Mouse (Mus musculus): ENCODE measurements around the gene Ogn. TPM values are rescaled to one million over a fixed set of nuclear protein-coding genes. Genes with fewer than 3 reads are reported as not detected.

The Ogn gene
- polyA plus RNA-seq, 1 experiment from 2014 or later: 90.4 TPM

DNA sequence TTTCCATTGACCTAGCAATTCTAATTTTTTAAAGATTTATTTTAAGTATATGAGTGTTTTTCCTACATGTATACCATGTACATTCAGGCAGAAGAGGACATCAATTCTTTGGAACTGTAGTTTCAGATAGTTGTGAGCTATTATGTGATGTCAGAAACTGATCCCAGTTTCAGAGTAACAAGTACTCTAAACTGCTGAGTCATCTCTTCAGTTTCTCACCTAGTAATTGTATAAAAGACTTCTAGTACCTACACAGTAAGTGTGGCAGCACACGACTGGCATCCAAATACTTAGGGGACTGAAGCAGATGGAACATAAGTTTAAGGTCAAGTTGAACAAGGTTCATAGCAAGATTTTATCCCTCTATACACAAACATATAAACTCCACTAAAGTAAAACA, 38.2 kb downstream of the Ogn start:
- H3K27ac ChIP-seq: no peak overlapping the region
- WGBS: 88% methylated on average over 1 of the region's 1 CpGs

DNA sequence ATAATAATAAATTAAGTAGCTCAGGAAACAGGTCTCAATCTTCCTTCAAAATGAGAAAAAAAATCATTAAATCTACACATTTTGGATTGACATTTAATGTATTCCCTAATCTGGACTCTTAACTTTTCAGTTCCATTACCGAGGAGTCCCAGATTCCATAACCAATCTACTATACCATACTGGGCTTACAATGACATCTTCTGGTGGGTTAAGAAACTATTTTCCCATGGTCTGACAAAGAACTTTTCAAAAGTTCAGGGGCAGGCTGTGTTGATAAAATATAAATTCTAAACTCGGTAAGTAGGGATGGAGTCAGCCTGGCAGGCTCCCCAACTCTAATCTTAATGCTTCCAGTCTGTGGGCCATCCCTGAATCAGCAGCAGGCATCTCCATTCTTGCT, 43.3 kb downstream of the Ogn start:
- peaks cover 17% of the 10 kb centered on the region for H3K4me1 ChIP-seq
- 0 out of 2 replicates have a peak overlapping the region, but pooled peaks have one; percentile 32 for H3K9ac ChIP-seq
- no peak overlapping the region for H3K4me3 ChIP-seq
- H3K27ac ChIP-seq: no peak overlapping the region
- 22% methylated on average over 2 of the region's 2 CpGs for WGBS
- H3K36me3 ChIP-seq: no peaks in the 10 kb centered on the region
- no peaks in the 10 kb centered on the region for H3K27me3 ChIP-seq
- ATAC-seq (ENCODE audit: insufficient number of reproducible peaks, insufficient read depth, low FRiP score, low TSS enrichment, low read depth): no peak
- H3K9me3 ChIP-seq: no peaks in the 10 kb centered on the region
- peak overlapping the region; percentile 89 for H3K4me2 ChIP-seq

More for the DNA sequence above, 38.2 kb downstream of the Ogn start:
- peaks cover 3% of the 10 kb centered on the region; the same call in 1 of the 2 replicates for H3K4me1 ChIP-seq
- H3K4me3 ChIP-seq: no peak overlapping the region
- no peaks in the 10 kb centered on the region for H3K9me3 ChIP-seq
- H3K27me3 ChIP-seq: no peaks in the 10 kb centered on the region
- no peaks in the 10 kb centered on the region for H3K36me3 ChIP-seq
- no peak overlapping the region for H3K9ac ChIP-seq
- no peak for ATAC-seq (ENCODE audit: insufficient number of reproducible peaks, insufficient read depth, low FRiP score, low TSS enrichment, low read depth)
- no peak overlapping the region for H3K4me2 ChIP-seq

DNA sequence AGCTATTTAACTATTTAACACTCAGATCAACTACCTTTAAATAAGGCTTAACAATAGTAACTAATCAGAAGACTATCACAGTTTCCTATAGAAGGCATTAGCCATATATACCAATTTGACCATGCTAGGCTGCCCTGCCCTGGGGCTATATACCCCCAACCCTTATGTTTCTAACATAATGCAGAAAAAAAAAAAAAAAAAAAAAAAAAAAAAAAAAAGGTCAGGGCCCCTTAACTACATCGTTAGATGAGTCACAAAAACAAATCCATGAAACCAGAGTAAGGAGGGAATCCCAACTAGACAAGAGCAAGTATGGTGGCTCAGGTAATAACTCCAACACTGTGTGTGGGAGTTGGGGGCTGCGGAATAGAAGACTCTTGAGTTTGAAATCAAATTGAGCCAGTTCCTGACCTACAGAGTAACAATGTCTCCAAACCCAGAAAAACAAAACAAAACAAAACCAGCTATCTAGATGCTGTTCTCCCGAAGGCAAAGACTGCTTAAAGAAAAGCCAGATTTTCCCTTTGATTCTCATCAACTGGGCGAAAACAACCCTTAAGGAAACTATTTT, 44.0 kb downstream of the Ogn start:
- Histone ChIP-seq H3K4me3 (peak overlapping the region; percentile 78), H3K27me3 (no peaks in the 10 kb centered on the region), H3K27ac (no peak overlapping the region), H3K9me3 (no peaks in the 10 kb centered on the region), H3K4me1 (peaks cover 17% of the 10 kb centered on the region), H3K9ac (peak overlapping the region; percentile 77), H3K4me2 (peak overlapping the region; percentile 89), H3K36me3 (no peaks in the 10 kb centered on the region)
- WGBS: 4% methylated on average over 4 of the region's 4 CpGs
- ATAC-seq (ENCODE audit: insufficient number of reproducible peaks, insufficient read depth, low FRiP score, low TSS enrichment, low read depth): no peak

DNA sequence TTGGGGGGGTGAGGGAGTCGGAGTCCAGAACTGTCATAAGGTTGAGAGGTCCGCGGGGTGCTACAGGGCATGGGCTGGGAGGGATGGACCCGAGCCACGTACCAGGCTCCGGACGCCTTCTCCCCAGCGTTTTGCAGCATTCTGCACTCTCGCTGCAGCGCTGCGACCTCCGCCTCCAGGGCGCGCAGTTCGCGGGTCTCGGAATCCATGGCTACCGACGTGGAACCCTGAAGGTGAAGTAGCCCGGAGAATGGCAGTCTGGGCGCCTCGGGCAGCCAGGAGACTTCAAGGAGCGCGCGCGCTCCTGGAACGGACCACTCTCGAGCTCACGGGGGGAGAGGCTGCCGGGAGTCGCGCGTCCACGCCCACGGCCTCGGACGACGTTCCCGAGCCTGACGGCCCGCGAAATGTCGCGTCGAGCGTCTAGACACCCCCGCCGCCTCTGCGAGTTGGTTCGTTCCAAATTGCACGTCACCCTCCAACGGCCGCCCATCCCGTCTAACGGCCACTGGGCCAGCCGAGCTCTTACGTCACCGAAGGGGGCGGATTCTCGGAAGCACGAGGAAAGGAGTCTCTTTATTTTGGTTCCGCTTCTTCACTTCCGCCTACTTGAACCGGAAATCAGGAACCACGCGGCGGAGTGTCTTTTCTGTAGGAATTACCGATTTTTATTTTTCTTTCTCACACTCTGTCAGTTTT, 44.8 kb downstream of the Ogn start, which contains the start of the genes Cenpp and Nol8:
Gene Cenpp, minus strand, starts transcription at position 305 of the 699 bp plus-strand sequence.
Gene Nol8, plus strand, starts transcription at position 598 of the 699 bp plus-strand sequence.
- Histone ChIP-seq H3K4me3 (peak within 1 kb of the TSS; percentile 78), H3K9me3 (no peaks in the 10 kb centered on the region), H3K4me2 (peak within 1 kb of the TSS; percentile 89), H3K36me3 (no peaks in the 10 kb centered on the region), H3K27ac (peak within 1 kb of the TSS; percentile 40), H3K9ac (peak within 1 kb of the TSS; percentile 77), H3K27me3 (no peaks in the 10 kb centered on the region), H3K4me1 (peaks cover 17% of the 10 kb centered on the region)
- WGBS: under 1% methylated on average over 68 of the region's 68 CpGs
- ATAC-seq (ENCODE audit: insufficient number of reproducible peaks, insufficient read depth, low FRiP score, low TSS enrichment, low read depth): peak; percentile 98

DNA sequence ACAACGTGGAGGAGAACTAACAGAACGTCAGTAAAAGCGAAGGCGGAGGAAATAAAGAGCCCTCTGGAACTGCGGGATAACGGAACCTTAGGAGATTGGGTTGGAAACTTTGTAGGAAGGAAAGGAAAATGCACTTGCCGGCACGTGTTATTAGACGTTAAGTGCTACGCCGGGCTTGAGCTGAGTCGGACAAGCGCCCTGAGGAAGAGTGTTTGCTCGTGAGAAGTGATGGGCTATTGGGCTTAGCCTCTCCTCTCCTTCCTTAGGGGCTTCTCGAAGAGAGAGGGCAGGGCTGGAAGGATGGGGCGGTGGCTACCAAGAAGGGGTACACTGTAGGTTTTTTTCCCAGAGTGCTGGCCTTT, 45.3 kb downstream of the Ogn start:
- Histone ChIP-seq H3K4me1 (peaks cover 17% of the 10 kb centered on the region), H3K9me3 (no peaks in the 10 kb centered on the region), H3K4me2 (peak overlapping the region; percentile 89), H3K9ac (peak overlapping the region; percentile 70), H3K27me3 (no peaks in the 10 kb centered on the region), H3K36me3 (no peaks in the 10 kb centered on the region), H3K27ac (peak overlapping the region; percentile 40), H3K4me3 (peak overlapping the region; percentile 78)
- under 1% methylated on average over 16 of the region's 16 CpGs for WGBS
- ATAC-seq (ENCODE audit: insufficient number of reproducible peaks, insufficient read depth, low FRiP score, low TSS enrichment, low read depth): peak; percentile 27; the same call in 1 of the 2 replicates

Other genes starting within 250 kb of the Ogn start
- gene Ippk, start 186.8 kb upstream of the Ogn start, polyA plus RNA-seq (2015; fragmentation: Nextera tagmentation; extraction: Ambion mirVana): 13.7 and 14.4 TPM in 2 replicates
- 1.4 and 2.7 TPM in 2 replicates for gene Tes3-ps, start 114.7 kb upstream of the Ogn start, polyA plus RNA-seq (2015; fragmentation: Nextera tagmentation; extraction: Ambion mirVana)
- 1.3 and 1.4 TPM in 2 replicates for gene Ecm2, start 103.2 kb upstream of the Ogn start, polyA plus RNA-seq (2015; fragmentation: Nextera tagmentation; extraction: Ambion mirVana)
- 62.9 and 89.3 TPM in 2 replicates for gene Aspn, start 63.6 kb upstream of the Ogn start, polyA plus RNA-seq (2015; fragmentation: Nextera tagmentation; extraction: Ambion mirVana)
- 14.6 and 18.8 TPM in 2 replicates for gene Omd, start 25.6 kb upstream of the Ogn start, polyA plus RNA-seq (2015; fragmentation: Nextera tagmentation; extraction: Ambion mirVana)
- 27.2 and 29.4 TPM in 2 replicates for gene Cenpp, start 44.7 kb downstream of the Ogn start, polyA plus RNA-seq (2015; fragmentation: Nextera tagmentation; extraction: Ambion mirVana)
- 17.1 and 17.5 TPM in 2 replicates for gene Nol8, start 45.0 kb downstream of the Ogn start, polyA plus RNA-seq (2015; fragmentation: Nextera tagmentation; extraction: Ambion mirVana)
- gene Iars, start 74.1 kb downstream of the Ogn start, polyA plus RNA-seq (2015; fragmentation: Nextera tagmentation; extraction: Ambion mirVana): 66.6 and 75.3 TPM in 2 replicates
- gene Gm30302, start 191.0 kb downstream of the Ogn start, polyA plus RNA-seq (2015; fragmentation: Nextera tagmentation; extraction: Ambion mirVana): not detected in 2 replicates

Data from embryonic facial prominence, embryonic 13.5 days (tissue).